Mouse (Mus musculus) adrenal gland, adult 2 months (tissue): Measurements from ENCODE around the gene Myo15b. TPM values are rescaled to one million over a fixed set of nuclear protein-coding genes. Genes with fewer than 3 reads are reported as not detected.

ENCODE experiments used
- DNase-seq: peaks from one replicate; pipeline ENCODE4 v3.0.0; 2021
- polyA plus RNA-seq: library from polyadenylated mRNA; depleted of rRNA; stranded (reverse); fragments of >200 nt; gene quantifications from 2 replicates; pipeline ENCODE4 v1.2.3, GENCODE M21; 2012; rRNA removed
- total RNA-seq, 2 experiments: library from RNA; stranded (reverse); gene quantifications; 2 replicates each; pipeline ENCODE4 v1.2.3; 2021

The Myo15b gene
- total and polyA plus RNA-seq, 3 experiments = 0.13 to 0.35 TPM; not detected in 1

DNA sequence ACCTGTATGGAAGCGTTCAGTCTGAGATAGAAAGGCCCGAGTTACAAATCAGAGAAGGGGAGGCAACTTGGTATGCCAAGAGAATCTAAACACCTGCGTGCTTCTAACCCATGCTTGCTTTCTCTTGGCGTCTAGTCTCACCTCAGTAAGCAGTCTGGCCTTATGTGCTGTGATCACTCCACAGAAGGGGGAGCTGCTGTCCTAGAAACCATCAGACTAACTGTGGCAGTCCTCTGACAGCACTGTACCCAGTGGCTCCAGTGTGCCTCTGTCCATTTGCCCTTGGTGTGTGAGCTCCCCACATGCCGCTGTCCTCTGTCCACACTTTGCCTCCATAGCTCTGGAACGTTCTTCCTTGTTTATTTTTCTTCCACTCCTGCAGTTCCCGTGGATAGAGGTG lies 83.8 kb downstream of the Myo15b start:
- DNase-seq = no peak

Other genes starting within 250 kb of the Myo15b start
- gene Mif4gd, start 245.4 kb upstream of the Myo15b start, total RNA-seq = 100 to 1,000 TPM in 1 of 2 experiments, 10 to 100 TPM in 1; 92.5 to 170 TPM
- 182 and 243 TPM in 2 replicates for gene Mif4gd, start 245.4 kb upstream of the Myo15b start, polyA plus RNA-seq
- gene Slc25a19, start 230.1 kb upstream of the Myo15b start, total RNA-seq = 100 to 1,000 TPM; 117 to 132 TPM
- gene Slc25a19, start 230.1 kb upstream of the Myo15b start, polyA plus RNA-seq = 156 and 170 TPM in 2 replicates
- 100 to 1,000 TPM; 136 to 162 TPM for gene Grb2, start 149.8 kb upstream of the Myo15b start, total RNA-seq
- gene Grb2, start 149.8 kb upstream of the Myo15b start, polyA plus RNA-seq = 41.2 and 50.8 TPM in 2 replicates
- gene Tmem94, start 93.0 kb upstream of the Myo15b start, total RNA-seq = 10 to 100 TPM; 70.6 to 85.9 TPM
- gene Tmem94, start 93.0 kb upstream of the Myo15b start, polyA plus RNA-seq = 158 and 165 TPM in 2 replicates
- 10 to 100 TPM; 53.7 to 64.2 TPM for gene Caskin2, start 44.8 kb upstream of the Myo15b start, total RNA-seq
- 110 and 114 TPM in 2 replicates for gene Caskin2, start 44.8 kb upstream of the Myo15b start, polyA plus RNA-seq
- 10 to 100 TPM; 15.8 to 20.7 TPM for gene Tsen54, start 43.7 kb upstream of the Myo15b start, total RNA-seq
- 43.9 and 61.6 TPM in 2 replicates for gene Tsen54, start 43.7 kb upstream of the Myo15b start, polyA plus RNA-seq
- gene Llgl2, start 34.4 kb upstream of the Myo15b start, total RNA-seq = 10 to 100 TPM in 1 of 2 experiments, 1 to 10 TPM in 1; 7.6 to 13.1 TPM
- 24.4 and 29.5 TPM in 2 replicates for gene Llgl2, start 34.4 kb upstream of the Myo15b start, polyA plus RNA-seq
- gene Smim5, start 41.6 kb downstream of the Myo15b start, total RNA-seq = 1 to 10 TPM in 1 of 2 experiments, under 1 TPM in 1; 0.58 to 1.3 TPM
- 0.86 and 0.99 TPM in 2 replicates for gene Smim5, start 41.6 kb downstream of the Myo15b start, polyA plus RNA-seq
- gene Smim6, start 53.6 kb downstream of the Myo15b start, total RNA-seq = not detected
- gene Smim6, start 53.6 kb downstream of the Myo15b start, polyA plus RNA-seq = not detected in 2 replicates
- gene Sap30bp, start 74.9 kb downstream of the Myo15b start, total RNA-seq = 10 to 100 TPM; 31.8 to 44.5 TPM
- gene Sap30bp, start 74.9 kb downstream of the Myo15b start, polyA plus RNA-seq = 31.4 and 33.8 TPM in 2 replicates
- 10 to 100 TPM; 20.8 to 28.3 TPM for gene Recql5, start 75.1 kb downstream of the Myo15b start, total RNA-seq
- 22.4 and 25.4 TPM in 2 replicates for gene Recql5, start 75.1 kb downstream of the Myo15b start, polyA plus RNA-seq
- gene Itgb4, start 116.3 kb downstream of the Myo15b start, total RNA-seq = 1 to 10 TPM; 2.1 to 4.3 TPM
- 3.9 and 4.8 TPM in 2 replicates for gene Itgb4, start 116.3 kb downstream of the Myo15b start, polyA plus RNA-seq
- gene Galk1, start 154.3 kb downstream of the Myo15b start, total RNA-seq = 10 to 100 TPM; 30.6 to 45.6 TPM
- gene Galk1, start 154.3 kb downstream of the Myo15b start, polyA plus RNA-seq = 68.6 and 71.3 TPM in 2 replicates
- 100 to 1,000 TPM; 270 to 363 TPM for gene H3f3b, start 169.6 kb downstream of the Myo15b start, total RNA-seq
- 76.2 and 92.7 TPM in 2 replicates for gene H3f3b, start 169.6 kb downstream of the Myo15b start, polyA plus RNA-seq
- 10 to 100 TPM; 20.2 to 21.2 TPM for gene Unk, start 171.9 kb downstream of the Myo15b start, total RNA-seq
- 46.0 and 58.5 TPM in 2 replicates for gene Unk, start 171.9 kb downstream of the Myo15b start, polyA plus RNA-seq
- gene Unc13d, start 219.6 kb downstream of the Myo15b start, total RNA-seq = 1 to 10 TPM in 1 of 2 experiments, under 1 TPM in 1; 0.83 to 1.0 TPM
- gene Unc13d, start 219.6 kb downstream of the Myo15b start, polyA plus RNA-seq = 2.3 and 3.4 TPM in 2 replicates
- 100 to 1,000 TPM; 165 to 185 TPM for gene Wbp2, start 228.6 kb downstream of the Myo15b start, total RNA-seq
- gene Wbp2, start 228.6 kb downstream of the Myo15b start, polyA plus RNA-seq = 517 and 528 TPM in 2 replicates